In the genomic region with DNA sequence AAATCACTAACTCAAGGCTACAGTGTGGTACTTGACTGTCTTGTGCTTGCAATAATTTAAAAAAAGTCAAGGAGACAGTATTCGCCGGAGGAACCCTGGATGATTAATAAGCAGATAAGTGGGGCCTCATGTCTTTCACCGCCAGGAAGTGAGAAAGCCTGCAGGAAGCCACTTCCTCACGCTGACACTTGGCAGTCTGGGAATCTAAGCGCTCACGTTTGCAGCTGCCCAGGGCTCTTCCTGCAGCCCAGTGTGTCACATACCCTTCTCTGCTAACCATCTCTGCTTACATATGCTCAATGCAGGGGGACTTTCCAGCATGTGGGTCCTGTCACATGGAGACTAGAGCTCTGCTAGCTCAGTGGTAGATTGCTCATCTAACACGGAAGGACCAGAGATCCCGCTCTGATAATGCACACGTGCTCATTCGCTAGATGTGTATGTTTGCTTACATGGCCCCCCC, we compare ENCODE assay signal across 8 mouse cellular contexts. TPM values are rescaled to one million over a fixed set of nuclear protein-coding genes. Genes with fewer than 3 reads are reported as not detected.
DNase-seq lines count a peak whose midpoint lies in the region; ATAC-seq lines count a peak whose summit lies in the region.

No protein-coding gene starts in this region.

- no peaks in the 10 kb centered on the region for H3K9me3 ChIP-seq in hindbrain, embryonic 12.5 days (replicated peaks)
- no peaks in the 10 kb centered on the region for H3K9me3 ChIP-seq in hindbrain, embryonic 16.5 days (ENCODE audit: control insufficient read depth, low read length)
- no peaks in the 10 kb centered on the region for H3K9me3 ChIP-seq in embryonic facial prominence, embryonic 10.5 days

- H3K4me2 ChIP-seq in hindbrain, embryonic 12.5 days (replicated peaks) = no peak overlapping the region
- H3K4me2 ChIP-seq in hindbrain, embryonic 16.5 days (ENCODE audit: low read length) = no peak overlapping the region

- H3K4me3 ChIP-seq in hindbrain, embryonic 12.5 days = no peak overlapping the region
- no peak overlapping the region for H3K4me3 ChIP-seq in hindbrain, embryonic 16.5 days (ENCODE audit: low read length)
- H3K4me3 ChIP-seq in embryonic facial prominence, embryonic 10.5 days = no peak overlapping the region

- no peaks in the 10 kb centered on the region; the same call in 1 of the 2 replicates for H3K27me3 ChIP-seq in hindbrain, embryonic 12.5 days
- H3K27me3 ChIP-seq in hindbrain, embryonic 16.5 days (replicated peaks; ENCODE audit: control insufficient read depth, insufficient read depth, low read length) = no peaks in the 10 kb centered on the region
- no peaks in the 10 kb centered on the region for H3K27me3 ChIP-seq in embryonic facial prominence, embryonic 10.5 days (replicated peaks; ENCODE audit: low read depth, poor library complexity, severe bottlenecking)

- ATAC-seq in hindbrain, embryonic 12.5 days (ENCODE audit: low FRiP score) = no peak
- ATAC-seq in hindbrain, embryonic 16.5 days = no peak
- peak; percentile 58 for ATAC-seq in megakaryocyte progenitor cell, adult 5-6 weeks (replicated peaks; ENCODE audit: poor library complexity)

- 59% methylated on average over 10 of the region's 10 CpGs for WGBS in hindbrain, embryonic 12.5 days
- WGBS in hindbrain, embryonic 16.5 days = 56% methylated on average over 10 of the region's 10 CpGs
- 64% methylated on average over 10 of the region's 10 CpGs for WGBS in embryonic facial prominence, embryonic 10.5 days

- H3K27ac ChIP-seq in hindbrain, embryonic 12.5 days = peak overlapping the region; percentile 7; the same call in 1 of the 2 replicates
- H3K27ac ChIP-seq in hindbrain, embryonic 16.5 days (ENCODE audit: low read depth, low read length) = no peak overlapping the region
- H3K27ac ChIP-seq in embryonic facial prominence, embryonic 10.5 days (replicated peaks) = 0 out of 2 replicates have a peak overlapping the region, but pooled peaks have one; percentile 68

- no peaks in the 10 kb centered on the region for H3K36me3 ChIP-seq in hindbrain, embryonic 12.5 days
- 0 out of 2 replicates have a peak, but pooled peaks cover 2% of the 10 kb centered on the region for H3K36me3 ChIP-seq in hindbrain, embryonic 16.5 days (ENCODE audit: control insufficient read depth, insufficient read depth, low read length)
- H3K36me3 ChIP-seq in embryonic facial prominence, embryonic 10.5 days (replicated peaks) = no peaks in the 10 kb centered on the region

- DNase-seq in CD4-positive helper T cell, adult 2 months (ENCODE audit: low read depth, low spot score) = peak; percentile 92
- DNase-seq in embryonic facial prominence, embryonic 10.5 days (ENCODE audit: low spot score) = no peak
- DNase-seq in left cerebral cortex, postnatal 14 days (ENCODE audit: low spot score in 2 of 2) = no peak
- DNase-seq in cerebellum, adult 11-12 months = no peak
- no peak for DNase-seq in layer of hippocampus, adult 18-20 months (ENCODE audit: low spot score in 2 of 2)

- 0 out of 2 replicates have a peak overlapping the region, but pooled peaks have one; percentile 27 for H3K9ac ChIP-seq in hindbrain, embryonic 12.5 days
- H3K9ac ChIP-seq in hindbrain, embryonic 16.5 days (ENCODE audit: low read depth, low read length) = no peak overlapping the region

- intact Hi-C loops in left cerebral cortex, postnatal 14 days (cut with DNase I) = no loop called here

- H3K4me1 ChIP-seq in hindbrain, embryonic 12.5 days = peaks cover 45% of the 10 kb centered on the region
- peaks cover 2% of the 10 kb centered on the region; the same call in 1 of the 2 replicates for H3K4me1 ChIP-seq in hindbrain, embryonic 16.5 days (ENCODE audit: control insufficient read depth, insufficient read depth, low read depth, low read length)
- H3K4me1 ChIP-seq in embryonic facial prominence, embryonic 10.5 days = peaks cover 64% of the 10 kb centered on the region

RNA-seq across cellular contexts. Expression of a gene that starts 20.7 kb away (rescaled TPM):
- 3.7 and 3.8 TPM in 2 replicates for polyA plus RNA-seq in hindbrain, embryonic 12.5 days (2016; fragmentation: Nextera tagmentation; extraction: Ambion mirVana)
- 27.2 and 28.1 TPM in 2 replicates for polyA plus RNA-seq in hindbrain, embryonic 16.5 days (2015; fragmentation: Nextera tagmentation; extraction: Ambion mirVana)
- polyA plus RNA-seq in embryonic facial prominence, embryonic 10.5 days (2016; fragmentation: Nextera tagmentation; extraction: Ambion mirVana) = 0.34 and 0.76 TPM in 2 replicates
- 0.35 and 0.54 TPM in 2 replicates for total RNA-seq in megakaryocyte progenitor cell, adult 5-6 weeks (2015)
- total RNA-seq in megakaryocyte progenitor cell, adult 5-6 weeks (2017) = 0.25 and 0.61 TPM in 2 replicates
- total RNA-seq in left cerebral cortex, postnatal 14 days (2021) = 10 to 100 TPM; 57.5 to 58.4 TPM
- 10 to 100 TPM; 30.6 to 33.4 TPM for total RNA-seq in layer of hippocampus, adult 18-20 months (2021)

RNA-seq across cellular contexts. Expression of a gene that starts 37.2 kb away (rescaled TPM):
- polyA plus RNA-seq in hindbrain, embryonic 12.5 days (2016; fragmentation: Nextera tagmentation; extraction: Ambion mirVana) = 19.6 and 25.7 TPM in 2 replicates
- 41.9 and 44.2 TPM in 2 replicates for polyA plus RNA-seq in hindbrain, embryonic 16.5 days (2015; fragmentation: Nextera tagmentation; extraction: Ambion mirVana)
- 16.0 and 16.3 TPM in 2 replicates for polyA plus RNA-seq in embryonic facial prominence, embryonic 10.5 days (2016; fragmentation: Nextera tagmentation; extraction: Ambion mirVana)
- 2.9 and 3.7 TPM in 2 replicates for total RNA-seq in megakaryocyte progenitor cell, adult 5-6 weeks (2015)
- total RNA-seq in megakaryocyte progenitor cell, adult 5-6 weeks (2017) = 11.9 and 13.3 TPM in 2 replicates
- total RNA-seq in left cerebral cortex, postnatal 14 days (2021) = 10 to 100 TPM; 36.0 to 42.1 TPM
- 10 to 100 TPM; 34.4 to 35.3 TPM for total RNA-seq in layer of hippocampus, adult 18-20 months (2021)

RNA-seq across cellular contexts. Expression of a gene that starts 41.0 kb away (rescaled TPM):
- polyA plus RNA-seq in hindbrain, embryonic 12.5 days (2016; fragmentation: Nextera tagmentation; extraction: Ambion mirVana) = 86.4 and 88.8 TPM in 2 replicates
- polyA plus RNA-seq in hindbrain, embryonic 16.5 days (2015; fragmentation: Nextera tagmentation; extraction: Ambion mirVana) = 75.3 and 81.1 TPM in 2 replicates
- 134 and 137 TPM in 2 replicates for polyA plus RNA-seq in embryonic facial prominence, embryonic 10.5 days (2016; fragmentation: Nextera tagmentation; extraction: Ambion mirVana)
- 70.6 and 80.7 TPM in 2 replicates for total RNA-seq in megakaryocyte progenitor cell, adult 5-6 weeks (2015)
- 114 and 139 TPM in 2 replicates for total RNA-seq in megakaryocyte progenitor cell, adult 5-6 weeks (2017)
- total RNA-seq in left cerebral cortex, postnatal 14 days (2021) = 10 to 100 TPM; 48.2 to 48.5 TPM
- total RNA-seq in layer of hippocampus, adult 18-20 months (2021) = 10 to 100 TPM; 48.3 to 54.6 TPM

RNA-seq across cellular contexts. Expression of a gene that starts 42.8 kb away (rescaled TPM):
- 70.8 and 78.6 TPM in 2 replicates for polyA plus RNA-seq in hindbrain, embryonic 12.5 days (2016; fragmentation: Nextera tagmentation; extraction: Ambion mirVana)
- polyA plus RNA-seq in hindbrain, embryonic 16.5 days (2015; fragmentation: Nextera tagmentation; extraction: Ambion mirVana) = 70.9 and 81.1 TPM in 2 replicates
- 43.8 and 47.6 TPM in 2 replicates for polyA plus RNA-seq in embryonic facial prominence, embryonic 10.5 days (2016; fragmentation: Nextera tagmentation; extraction: Ambion mirVana)
- 11.4 and 14.8 TPM in 2 replicates for total RNA-seq in megakaryocyte progenitor cell, adult 5-6 weeks (2015)
- total RNA-seq in megakaryocyte progenitor cell, adult 5-6 weeks (2017) = 15.2 and 15.6 TPM in 2 replicates
- total RNA-seq in left cerebral cortex, postnatal 14 days (2021) = 10 to 100 TPM; 51.4 to 58.3 TPM
- 10 to 100 TPM; 38.0 to 43.9 TPM for total RNA-seq in layer of hippocampus, adult 18-20 months (2021)

Comparison
In these comparisons a context has a peak if more than half of its experiments do, and no peak if none do; other contexts are left out.
1. RNA of a gene that starts 20.7 kb away (total RNA-seq): 57.5 to 58.4 TPM in left cerebral cortex, postnatal 14 days and 30.6 to 33.4 TPM in layer of hippocampus, adult 18-20 months; 0.25 to 0.61 TPM in megakaryocyte progenitor cell, adult 5-6 weeks; every median in the first group is over 10 times any median in the second.